ENCODE assay signal across 10 mouse cellular contexts in the genomic region with DNA sequence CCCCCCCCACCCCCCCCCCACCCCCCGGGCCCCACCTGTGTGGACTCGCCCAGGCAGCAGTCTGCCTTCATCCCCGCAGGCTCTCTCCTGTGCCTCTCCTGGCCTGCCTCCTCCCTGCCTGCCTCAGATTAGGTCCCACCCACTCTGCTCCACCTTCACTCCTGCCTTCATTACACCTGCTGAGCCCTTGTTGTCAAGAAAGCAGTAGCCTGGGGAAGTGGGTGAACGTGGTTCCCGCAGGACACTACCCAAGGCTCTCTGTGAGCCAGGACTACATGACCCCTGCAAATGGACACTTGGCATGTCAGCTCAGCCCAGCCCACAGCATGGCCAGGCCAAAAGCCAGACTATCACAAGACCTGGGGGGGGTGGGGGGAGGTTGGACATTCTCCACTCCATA. TPM values are rescaled to one million over a fixed set of nuclear protein-coding genes. Genes with fewer than 3 reads are reported as not detected.
A peak's percentile ranks its signal among the peaks of the same experiment; 100 is the strongest.
DNase-seq lines count a peak whose midpoint lies in the region; ATAC-seq and TF ChIP-seq lines count a peak whose summit lies in the region.
"Had no signal": no experiment of that assay in that cellular context is flagged by ENCODE, and none has a peak within 500 bp of the region (broad histone marks: within the 10 kb centered on the region; RNA-seq: fewer than 3 reads in every experiment).

No protein-coding gene starts in this region.

- H3K27ac ChIP-seq in kidney, embryonic 14.5 days (ENCODE audit: low read depth, low read length), result no peak overlapping the region
- no peak overlapping the region for H3K27ac ChIP-seq in kidney, adult 2 months (ENCODE audit: insufficient read depth, low read depth, low read length)
- no peak overlapping the region for H3K27ac ChIP-seq in embryonic facial prominence, embryonic 15.5 days (replicated peaks)
- no peak overlapping the region; the same call in 1 of the 2 replicates for H3K27ac ChIP-seq in liver, embryonic 15.5 days (replicated peaks)

- 0% methylated on average over 2 of the region's 5 CpGs for WGBS in kidney, embryonic 14.5 days
- WGBS in kidney, adult 2 months, result 14% methylated on average over 4 of the region's 5 CpGs
- whole genome bisulfite sequencing in embryonic facial prominence, embryonic 15.5 days, result 2% methylated on average over 2 of the region's 5 CpGs
- WGBS in liver, embryonic 15.5 days (ENCODE audit: insufficient replicate concordance), result 8% methylated on average over 2 of the region's 5 CpGs

- H3K4me2 ChIP-seq in kidney, embryonic 14.5 days (replicated peaks; ENCODE audit: low read depth, low read length), result peak overlapping the region; percentile 57; the same call in 1 of the 2 replicates
- H3K4me2 ChIP-seq in embryonic facial prominence, embryonic 15.5 days (replicated peaks), result no peak overlapping the region
- H3K4me2 ChIP-seq in liver, embryonic 15.5 days, result peak overlapping the region; percentile 68

- no peak for TF ChIP-seq POLR2A in kidney, adult 2 months (IDR thresholded peaks at IDR 0.05; ENCODE audit: low read depth, low read length)

- H3K27me3 ChIP-seq in kidney, embryonic 14.5 days (ENCODE audit: control insufficient read depth, insufficient read depth, low read length), result peaks cover 8% of the 10 kb centered on the region
- H3K27me3 ChIP-seq in kidney, adult 2 months (replicated peaks; ENCODE audit: control insufficient read depth, insufficient read depth, low read length), result no peaks in the 10 kb centered on the region
- peaks cover 11% of the 10 kb centered on the region; the same call in 1 of the 2 replicates for H3K27me3 ChIP-seq in embryonic facial prominence, embryonic 15.5 days
- H3K27me3 ChIP-seq in liver, embryonic 15.5 days, result peaks cover 21% of the 10 kb centered on the region

- no peaks in the 10 kb centered on the region for H3K9me3 ChIP-seq in kidney, embryonic 14.5 days (ENCODE audit: control insufficient read depth, low read length)
- H3K9me3 ChIP-seq in embryonic facial prominence, embryonic 15.5 days (replicated peaks), result no peaks in the 10 kb centered on the region
- no peaks in the 10 kb centered on the region for H3K9me3 ChIP-seq in liver, embryonic 15.5 days (replicated peaks)

- no peaks in the 10 kb centered on the region for H3K36me3 ChIP-seq in kidney, embryonic 14.5 days (ENCODE audit: control insufficient read depth, insufficient read depth, low read length)
- H3K36me3 ChIP-seq in kidney, adult 2 months (ENCODE audit: control insufficient read depth, insufficient read depth, low read length), result no peaks in the 10 kb centered on the region
- H3K36me3 ChIP-seq in embryonic facial prominence, embryonic 15.5 days, result no peaks in the 10 kb centered on the region
- peaks cover 9% of the 10 kb centered on the region for H3K36me3 ChIP-seq in liver, embryonic 15.5 days (replicated peaks)

- H3K9ac ChIP-seq in kidney, embryonic 14.5 days (ENCODE audit: low read depth, low read length), result no peak overlapping the region
- no peak overlapping the region for H3K9ac ChIP-seq in embryonic facial prominence, embryonic 15.5 days
- no peak overlapping the region; the same call in 1 of the 2 replicates for H3K9ac ChIP-seq in liver, embryonic 15.5 days

- ATAC-seq in kidney, embryonic 14.5 days (ENCODE audit: low FRiP score, low TSS enrichment), result peak; percentile 50
- peak; percentile 55; the same call in 1 of the 2 replicates for ATAC-seq in embryonic facial prominence, embryonic 15.5 days (ENCODE audit: insufficient number of reproducible peaks, low FRiP score, low TSS enrichment, low read depth)
- peak; percentile 77 for ATAC-seq in liver, embryonic 15.5 days (ENCODE audit: insufficient read depth)

- peaks cover 16% of the 10 kb centered on the region for H3K4me1 ChIP-seq in kidney, embryonic 14.5 days (ENCODE audit: control insufficient read depth, insufficient read depth, low read length)
- peaks cover 5% of the 10 kb centered on the region; the same call in 1 of the 2 replicates for H3K4me1 ChIP-seq in kidney, adult 2 months (ENCODE audit: control insufficient read depth, insufficient read depth, low read length)
- peaks cover 40% of the 10 kb centered on the region for H3K4me1 ChIP-seq in embryonic facial prominence, embryonic 15.5 days
- peaks cover 81% of the 10 kb centered on the region for H3K4me1 ChIP-seq in liver, embryonic 15.5 days (replicated peaks)

- DNase-seq in kidney, adult 2 months, result no peak
- peak; percentile 46 for DNase-seq in R1 (ENCODE audit: low read depth, low spot score)
- DNase-seq in testis, postnatal 10 days (ENCODE audit: low spot score), result no peak
- DNase-seq in testis, postnatal 14 days (ENCODE audit: low spot score), result no peak
- DNase-seq in layer of hippocampus, postnatal 14 days (ENCODE audit: low spot score in 2 of 2), result no peak
- DNase-seq: adrenal gland, adult 2 months; lung, adult 18-20 months had no signal

- no peak for TF ChIP-seq CTCF in kidney, adult 2 months (conservative IDR thresholded peaks at IDR 0.05; ENCODE audit: insufficient read depth, insufficient read length, low read depth, low read length)

- no peak overlapping the region for H3K4me3 ChIP-seq in kidney, embryonic 14.5 days (ENCODE audit: low read length)
- H3K4me3 ChIP-seq in kidney, adult 2 months (ENCODE audit: insufficient read depth, low read depth, low read length), result no peak overlapping the region
- no peak overlapping the region for H3K4me3 ChIP-seq in embryonic facial prominence, embryonic 15.5 days (replicated peaks)
- H3K4me3 ChIP-seq in liver, embryonic 15.5 days (replicated peaks), result peak overlapping the region; percentile 38; the same call in 1 of the 2 replicates

RNA-seq across cellular contexts. Expression of gene Trhr2, which starts 16.3 kb away (rescaled TPM):
- polyA plus RNA-seq in kidney, embryonic 14.5 days (2014; fragmentation: Nextera tagmentation; extraction: Ambion mirVana), result not detected in 2 replicates
- 0.05 TPM in 1 of 2 replicates, not detected in the other for polyA plus RNA-seq in kidney, adult 2 months (2012; rRNA removed)
- polyA plus RNA-seq in embryonic facial prominence, embryonic 15.5 days (2015; fragmentation: Nextera tagmentation; extraction: Ambion mirVana), result 0.12 and 0.20 TPM in 2 replicates
- polyA plus RNA-seq in liver, embryonic 15.5 days (2015; fragmentation: Nextera tagmentation; extraction: Ambion mirVana), result not detected in 2 replicates
- under 1 TPM; 0.76 to 0.81 TPM for total RNA-seq in layer of hippocampus, postnatal 14 days (2021)
- total RNA-seq: adrenal gland, adult 2 months had no signal
- polyA plus RNA-seq: adrenal gland, adult 2 months had no signal

RNA-seq across cellular contexts. Expression of gene Zc3h18, which starts 32.2 kb away (rescaled TPM):
- 35.7 and 43.8 TPM in 2 replicates for polyA plus RNA-seq in kidney, embryonic 14.5 days (2014; fragmentation: Nextera tagmentation; extraction: Ambion mirVana)
- polyA plus RNA-seq in kidney, adult 2 months (2012; rRNA removed), result 23.3 and 24.1 TPM in 2 replicates
- polyA plus RNA-seq in embryonic facial prominence, embryonic 15.5 days (2015; fragmentation: Nextera tagmentation; extraction: Ambion mirVana), result 48.2 and 49.7 TPM in 2 replicates
- polyA plus RNA-seq in liver, embryonic 15.5 days (2015; fragmentation: Nextera tagmentation; extraction: Ambion mirVana), result 23.1 and 25.6 TPM in 2 replicates
- total RNA-seq in layer of hippocampus, postnatal 14 days (2021), result 10 to 100 TPM; 35.4 to 39.2 TPM
